Mouse (Mus musculus): ENCODE results near the gene Gmeb1. TPM values are rescaled to one million over a fixed set of nuclear protein-coding genes. Genes with fewer than 3 reads are reported as not detected.

Gmeb1 gene
- total and polyA plus RNA-seq, 2 experiments from 2014 or later: 7.6 to 16.4 TPM

GRCm38 (mm10) chr4:132301486-132301885 is 40.1 kb upstream of the Gmeb1 start:
- DNase-seq (ENCODE audit: low spot score) (peak; percentile 28), ATAC-seq (ENCODE audit: insufficient read depth, low read depth) (peak; percentile 59; the same call in 1 of the 2 replicates)
- Histone ChIP-seq H3K27me3 (ENCODE audit: control insufficient read depth, insufficient read depth, low read length) (no peaks in the 10 kb centered on the region), H3K4me2 (ENCODE audit: low read depth, low read length) (no peak overlapping the region), H3K27ac (ENCODE audit: low read depth) (peak overlapping the region; percentile 70), H3K9ac (replicated peaks; ENCODE audit: low read depth, low read length) (no peak overlapping the region), H3K36me3 (replicated peaks; ENCODE audit: control insufficient read depth, insufficient read depth, low read length) (no peaks in the 10 kb centered on the region), H3K4me1 (ENCODE audit: control insufficient read depth, insufficient read depth) (peaks cover 18% of the 10 kb centered on the region), H3K4me3 (ENCODE audit: low read depth, low read length) (no peak overlapping the region), H3K9me3 (replicated peaks; ENCODE audit: control insufficient read depth, low read length) (no peaks in the 10 kb centered on the region)
- WGBS: 35% methylated on average over 6 of the region's 6 CpGs
- no peak for TF ChIP-seq CTCF (IDR thresholded peaks at IDR 0.05; ENCODE audit: low read depth)
- TF ChIP-seq EP300 (IDR thresholded peaks at IDR 0.05; ENCODE audit: low read depth): no peak

- 93% methylated on average over 1 of the region's 1 CpGs for WGBS
- ATAC-seq (ENCODE audit: insufficient read depth, low read depth): no peak
- no peaks in the 10 kb centered on the region for H3K36me3 ChIP-seq (replicated peaks; ENCODE audit: control insufficient read depth, insufficient read depth, low read length)
- H3K4me2 ChIP-seq (ENCODE audit: low read depth, low read length): no peak overlapping the region
- no peaks in the 10 kb centered on the region for H3K9me3 ChIP-seq (replicated peaks; ENCODE audit: control insufficient read depth, low read length)
- no peaks in the 10 kb centered on the region for H3K27me3 ChIP-seq (ENCODE audit: control insufficient read depth, insufficient read depth, low read length)
- H3K27ac ChIP-seq (ENCODE audit: low read depth): no peak overlapping the region
- H3K4me1 ChIP-seq (ENCODE audit: control insufficient read depth, insufficient read depth): peaks cover 18% of the 10 kb centered on the region
- no peak for DNase-seq (ENCODE audit: low spot score)
- no peak overlapping the region for H3K9ac ChIP-seq (replicated peaks; ENCODE audit: low read depth, low read length)
- H3K4me3 ChIP-seq (ENCODE audit: low read depth, low read length): no peak overlapping the region
- TF ChIP-seq EP300 (IDR thresholded peaks at IDR 0.05; ENCODE audit: low read depth) (no peak), CTCF (IDR thresholded peaks at IDR 0.05; ENCODE audit: low read depth) (no peak)
Observed at GRCm38 (mm10) chr4:132299849-132300248, 38.4 kb upstream of the Gmeb1 start.

GRCm38 (mm10) chr4:132295696-132296390 is 34.4 kb upstream of the Gmeb1 start:
- Histone ChIP-seq H3K4me1 (ENCODE audit: control insufficient read depth, insufficient read depth) (no peaks in the 10 kb centered on the region), H3K36me3 (replicated peaks; ENCODE audit: control insufficient read depth, insufficient read depth, low read length) (peaks cover 22% of the 10 kb centered on the region; the same call in 1 of the 2 replicates), H3K27me3 (ENCODE audit: control insufficient read depth, insufficient read depth, low read length) (no peaks in the 10 kb centered on the region), H3K4me3 (ENCODE audit: low read depth, low read length) (no peak overlapping the region), H3K4me2 (ENCODE audit: low read depth, low read length) (no peak overlapping the region), H3K27ac (ENCODE audit: low read depth) (no peak overlapping the region), H3K9me3 (replicated peaks; ENCODE audit: control insufficient read depth, low read length) (no peaks in the 10 kb centered on the region), H3K9ac (replicated peaks; ENCODE audit: low read depth, low read length) (no peak overlapping the region)
- 45% methylated on average over 8 of the region's 8 CpGs for WGBS
- TF ChIP-seq CTCF (IDR thresholded peaks at IDR 0.05; ENCODE audit: low read depth): peak; percentile 29; the same call in 1 of the 2 replicates
- no peak for TF ChIP-seq EP300 (IDR thresholded peaks at IDR 0.05; ENCODE audit: low read depth)
- ATAC-seq (ENCODE audit: insufficient read depth, low read depth) (no peak), DNase-seq (ENCODE audit: low spot score) (no peak)

- TF ChIP-seq CTCF (IDR thresholded peaks at IDR 0.05; ENCODE audit: low read depth): no peak
- no peak for TF ChIP-seq EP300 (IDR thresholded peaks at IDR 0.05; ENCODE audit: low read depth)
- H3K4me3 ChIP-seq (ENCODE audit: low read depth, low read length): no peak overlapping the region
- H3K36me3 ChIP-seq (replicated peaks; ENCODE audit: control insufficient read depth, insufficient read depth, low read length): peaks cover 32% of the 10 kb centered on the region
- no peak overlapping the region for H3K4me2 ChIP-seq (ENCODE audit: low read depth, low read length)
- DNase-seq (ENCODE audit: low spot score) (no peak), ATAC-seq (ENCODE audit: insufficient read depth, low read depth) (0 out of 2 replicates have a peak, but pooled peaks have one; percentile 20)
- no peak overlapping the region for H3K9ac ChIP-seq (replicated peaks; ENCODE audit: low read depth, low read length)
- 66% methylated on average over 7 of the region's 7 CpGs for WGBS
- H3K27ac ChIP-seq (ENCODE audit: low read depth): 0 out of 2 replicates have a peak overlapping the region, but pooled peaks have one; percentile 43
- no peaks in the 10 kb centered on the region for H3K9me3 ChIP-seq (replicated peaks; ENCODE audit: control insufficient read depth, low read length)
- H3K27me3 ChIP-seq (ENCODE audit: control insufficient read depth, insufficient read depth, low read length): no peaks in the 10 kb centered on the region
- no peaks in the 10 kb centered on the region for H3K4me1 ChIP-seq (ENCODE audit: control insufficient read depth, insufficient read depth)
Observed at GRCm38 (mm10) chr4:132293682-132294240, 32.4 kb upstream of the Gmeb1 start.

GRCm38 (mm10) chr4:132292988-132293387 is 31.6 kb upstream of the Gmeb1 start:
- 43% methylated on average over 4 of the region's 4 CpGs for WGBS
- 0 out of 2 replicates have a peak overlapping the region, but pooled peaks have one; percentile 4 for H3K27ac ChIP-seq (ENCODE audit: low read depth)
- no peak overlapping the region for H3K9ac ChIP-seq (replicated peaks; ENCODE audit: low read depth, low read length)
- H3K4me2 ChIP-seq (ENCODE audit: low read depth, low read length): no peak overlapping the region
- DNase-seq (ENCODE audit: low spot score) (peak; percentile 61), ATAC-seq (ENCODE audit: insufficient read depth, low read depth) (peak; percentile 75)
- no peaks in the 10 kb centered on the region for H3K9me3 ChIP-seq (replicated peaks; ENCODE audit: control insufficient read depth, low read length)
- TF ChIP-seq CTCF (IDR thresholded peaks at IDR 0.05; ENCODE audit: low read depth) (peak; percentile 72), EP300 (IDR thresholded peaks at IDR 0.05; ENCODE audit: low read depth) (no peak)
- H3K36me3 ChIP-seq (replicated peaks; ENCODE audit: control insufficient read depth, insufficient read depth, low read length): peaks cover 32% of the 10 kb centered on the region
- H3K27me3 ChIP-seq (ENCODE audit: control insufficient read depth, insufficient read depth, low read length): no peaks in the 10 kb centered on the region
- H3K4me3 ChIP-seq (ENCODE audit: low read depth, low read length): no peak overlapping the region
- H3K4me1 ChIP-seq (ENCODE audit: control insufficient read depth, insufficient read depth): no peaks in the 10 kb centered on the region
